Mouse (Mus musculus) CD4-positive, CD25-positive, alpha-beta regulatory T cell, adult 2 months (primary cell): ENCODE data around the gene Stra6.

Source experiments
- DNase-seq: peaks from one replicate; pipeline ENCODE4 v3.0.0-alpha.2; 2012; ENCODE audit warnings: low read depth, low spot score

Stra6 gene

GRCm38 (mm10) chr9:58093776-58094175, 30.2 kb downstream of the Stra6 start:
- peak; percentile 5 for DNase-seq

GRCm38 (mm10) chr9:58095977-58096376, 32.4 kb downstream of the Stra6 start:
- no peak for DNase-seq

- no peak for DNase-seq
Observed at GRCm38 (mm10) chr9:58096629-58097301, 33.2 kb downstream of the Stra6 start.

GRCm38 (mm10) chr9:58099836-58100565, 36.4 kb downstream of the Stra6 start:
- no peak for DNase-seq

- no peak for DNase-seq
Observed at GRCm38 (mm10) chr9:58102013-58102412, 38.4 kb downstream of the Stra6 start.

- DNase-seq: no peak
Observed at GRCm38 (mm10) chr9:58103647-58104046, 40.1 kb downstream of the Stra6 start.

GRCm38 (mm10) chr9:58105595-58106169, 42.1 kb downstream of the Stra6 start:
- no peak for DNase-seq

GRCm38 (mm10) chr9:58107494-58107893, 43.9 kb downstream of the Stra6 start:
- DNase-seq: no peak

GRCm38 (mm10) chr9:58110787-58111186, 47.2 kb downstream of the Stra6 start:
- no peak for DNase-seq

- DNase-seq: peak; percentile 51
Observed at GRCm38 (mm10) chr9:58111431-58111830, 47.8 kb downstream of the Stra6 start.

- peak; percentile 70 for DNase-seq
Observed at GRCm38 (mm10) chr9:58112321-58112751, 48.7 kb downstream of the Stra6 start.

- DNase-seq: peak; percentile 25
Observed at GRCm38 (mm10) chr9:58112866-58113278, 49.3 kb downstream of the Stra6 start.

- peak; percentile 25 for DNase-seq
Observed at GRCm38 (mm10) chr9:58113279-58113884, 49.8 kb downstream of the Stra6 start.

- DNase-seq: no peak
Observed at GRCm38 (mm10) chr9:58114019-58114418, 50.4 kb downstream of the Stra6 start.

GRCm38 (mm10) chr9:58115297-58115925, 51.8 kb downstream of the Stra6 start:
- DNase-seq: no peak

GRCm38 (mm10) chr9:58116024-58116651, 52.5 kb downstream of the Stra6 start:
- peak; percentile 24 for DNase-seq

GRCm38 (mm10) chr9:58118671-58119070, 55.1 kb downstream of the Stra6 start, which contains the start of gene Ccdc33:
Gene Ccdc33, minus strand, starts transcription at chr9:58118823.
- DNase-seq: no peak

- DNase-seq: no peak
Observed at GRCm38 (mm10) chr9:58125085-58125484, 61.5 kb downstream of the Stra6 start.

- no peak for DNase-seq
Observed at GRCm38 (mm10) chr9:58125811-58126210, 62.2 kb downstream of the Stra6 start.

- DNase-seq: no peak
Observed at GRCm38 (mm10) chr9:58128926-58129413, 65.4 kb downstream of the Stra6 start.

GRCm38 (mm10) chr9:58129508-58129907, 65.9 kb downstream of the Stra6 start:
- DNase-seq: no peak
